Mouse (Mus musculus) liver, embryonic 13.5 days (tissue): ENCODE measurements around the gene Adam23. TPM values are rescaled to one million over a fixed set of nuclear protein-coding genes. Genes with fewer than 3 reads are reported as not detected.

Experiments used
- ATAC-seq: fragments of 200-750 bp; cut with Nextera tagmentation; 2 replicates; pipeline ENCODE4 v1.8.0; 2017; ENCODE audit warnings: low read depth, mild to moderate bottlenecking, moderate number of reproducible peaks, moderate library complexity
- DNase-seq: peaks from one replicate; pipeline ENCODE4 v3.0.0; 2022
- H3K27ac ChIP-seq: fragments of 300-500 bp; sonication (generic); 2 replicates; pipeline ENCODE4 v1.5.1; 2015; ENCODE audit warnings: moderate library complexity, mild to moderate bottlenecking, inconsistent platforms
- H3K27me3 ChIP-seq: fragments of 300-500 bp; sonication (generic); 2 replicates; pipeline ENCODE4 v1.6.1; 2015; ENCODE audit warnings: mild to moderate bottlenecking, inconsistent platforms
- H3K36me3 ChIP-seq: fragments of 300-500 bp; sonication (generic); 2 replicates; pipeline ENCODE4 v1.6.1; 2015; ENCODE audit warnings: mild to moderate bottlenecking, inconsistent platforms
- H3K4me1 ChIP-seq: fragments of 300-500 bp; sonication (generic); replicated peaks from 2 replicates; pipeline ENCODE4 v1.6.1; 2015; ENCODE audit warnings: inconsistent platforms
- H3K4me2 ChIP-seq: fragments of 300-500 bp; sonication (generic); 2 replicates; pipeline ENCODE4 v1.6.1; 2015; ENCODE audit warnings: inconsistent platforms, mild to moderate bottlenecking, moderate library complexity
- H3K4me3 ChIP-seq: fragments of 300-500 bp; sonication (generic); replicated peaks from 2 replicates; pipeline ENCODE4 v1.5.1; 2015; ENCODE audit warnings: mild to moderate bottlenecking, inconsistent platforms
- H3K9ac ChIP-seq: fragments of 300-500 bp; sonication (generic); 2 replicates; pipeline ENCODE4 v1.6.1; 2015; ENCODE audit warnings: mild to moderate bottlenecking, inconsistent platforms
- H3K9me3 ChIP-seq: fragments of 300-500 bp; sonication (generic); replicated peaks from 2 replicates; pipeline ENCODE4 v1.6.1; 2016; ENCODE audit warnings: inconsistent platforms
- WGBS: fragments of 180-500 bp; shearing (Covaris S2); methylation state at CpG from one replicate; pipeline ENCODE4 v1.1.7; 2015; ENCODE audit not compliant: insufficient replicate concordance; 5-methylcytosine and 5-hydroxymethylcytosine counted together
- polyA plus RNA-seq: library from polyadenylated mRNA; unstranded; fragments of >200 nt; fragmentation: Nextera tagmentation; extraction: Ambion mirVana; gene quantifications from 2 replicates; pipeline ENCODE4 v1.2.1, GENCODE M21; 2015

The Adam23 gene
- polyA plus RNA-seq, 1 experiment from 2014 or later = 0.12 TPM

DNA sequence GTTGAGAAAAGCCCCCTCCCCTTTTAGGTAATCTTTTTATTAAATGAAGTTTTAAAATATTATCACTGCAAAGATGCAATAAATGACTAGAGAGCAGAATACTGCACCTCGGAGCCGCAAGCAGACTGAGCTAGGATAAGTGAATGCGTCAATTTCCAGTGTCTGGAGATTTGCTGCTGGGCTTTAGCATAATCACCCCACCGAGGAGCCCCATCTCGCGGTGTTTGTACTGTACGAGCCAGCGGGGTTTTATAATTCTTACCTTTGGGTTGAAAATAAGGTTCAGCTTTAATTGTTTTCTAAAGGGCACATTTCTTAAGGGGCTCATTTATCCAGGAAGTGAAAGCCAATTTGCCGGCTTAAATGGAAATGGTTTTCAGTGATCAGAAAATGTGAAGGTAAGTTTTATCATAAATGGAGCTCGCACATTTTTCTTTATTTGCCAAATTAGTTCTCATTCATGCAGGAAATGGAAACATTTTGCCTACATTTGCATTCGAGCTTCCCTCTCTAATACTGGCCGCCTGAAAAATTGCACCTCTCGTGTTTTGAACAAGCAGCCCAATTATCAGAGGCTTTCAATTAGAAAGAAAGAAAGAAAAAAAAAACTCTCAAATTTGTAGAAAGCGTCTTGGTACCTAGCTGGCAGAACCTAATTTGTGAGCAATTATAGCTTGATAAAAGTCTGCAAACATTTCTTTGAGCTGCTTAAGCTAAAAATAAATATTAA is 94.4 kb downstream of the Adam23 start:
- Histone ChIP-seq H3K36me3 (no peaks in the 10 kb centered on the region), H3K9ac (no peak overlapping the region), H3K4me3 (no peak overlapping the region), H3K4me2 (no peak overlapping the region), H3K27me3 (no peaks in the 10 kb centered on the region), H3K4me1 (no peaks in the 10 kb centered on the region), H3K9me3 (no peaks in the 10 kb centered on the region), H3K27ac (no peak overlapping the region)
- DNase-seq (no peak), ATAC-seq (no peak)
- 68% methylated on average over 14 of the region's 14 CpGs for WGBS

DNA sequence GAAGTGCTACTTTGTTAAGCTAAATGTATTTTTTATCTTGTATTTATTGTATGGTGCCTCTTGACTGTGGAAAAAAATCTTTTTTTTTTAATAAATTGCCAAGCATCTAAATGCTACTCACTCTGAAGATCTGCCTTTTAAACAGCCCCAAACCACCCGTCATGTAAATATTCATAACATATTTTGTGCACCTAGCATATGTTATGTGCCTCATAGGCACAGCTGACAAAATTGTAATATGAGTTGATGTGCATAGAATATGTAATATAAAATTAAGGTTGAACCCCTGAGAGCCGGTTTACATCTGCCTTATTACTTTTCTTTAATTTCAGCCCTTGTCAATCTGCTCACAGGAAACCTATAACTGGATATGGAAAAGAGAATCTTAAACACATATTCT is 98.4 kb downstream of the Adam23 start:
- Histone ChIP-seq H3K36me3 (no peaks in the 10 kb centered on the region), H3K9ac (no peak overlapping the region), H3K27ac (no peak overlapping the region), H3K4me3 (no peak overlapping the region), H3K9me3 (no peaks in the 10 kb centered on the region), H3K27me3 (no peaks in the 10 kb centered on the region), H3K4me1 (no peaks in the 10 kb centered on the region), H3K4me2 (no peak overlapping the region)
- no peak for DNase-seq
- no peak for ATAC-seq
- 59% methylated on average over 2 of the region's 2 CpGs for WGBS

DNA sequence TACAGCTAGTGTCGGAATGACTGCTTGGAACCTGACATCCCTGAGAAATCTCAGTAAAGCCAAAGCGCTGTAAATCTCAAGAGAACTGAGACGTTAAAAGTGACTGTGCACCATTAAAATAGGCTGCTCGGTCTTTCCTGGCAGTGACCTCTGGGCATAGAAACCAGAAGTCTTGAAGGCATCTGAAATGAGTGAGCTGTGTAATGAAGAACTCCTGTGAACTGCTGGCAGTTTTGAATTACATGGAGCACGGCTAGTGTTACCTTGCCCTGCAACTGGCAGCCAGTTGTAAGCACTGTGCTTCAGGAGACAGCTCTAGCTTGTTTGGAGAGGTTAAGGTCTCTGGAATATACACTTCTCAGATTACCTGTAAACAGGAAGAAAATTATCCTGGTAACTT is 107.3 kb downstream of the Adam23 start:
- no peak overlapping the region for H3K4me3 ChIP-seq
- no peaks in the 10 kb centered on the region for H3K4me1 ChIP-seq
- no peak overlapping the region for H3K9ac ChIP-seq
- no peak overlapping the region for H3K27ac ChIP-seq
- ATAC-seq (no peak), DNase-seq (no peak)
- no peaks in the 10 kb centered on the region for H3K9me3 ChIP-seq
- H3K27me3 ChIP-seq = no peaks in the 10 kb centered on the region
- H3K4me2 ChIP-seq = no peak overlapping the region
- 62% methylated on average over 5 of the region's 5 CpGs for WGBS
- H3K36me3 ChIP-seq = no peaks in the 10 kb centered on the region

GRCm38 (mm10) chr1:63561772-63562520 is 116.3 kb downstream of the Adam23 start:
- DNase-seq (no peak), ATAC-seq (no peak)
- no peak overlapping the region for H3K27ac ChIP-seq
- no peak overlapping the region for H3K4me2 ChIP-seq
- H3K9me3 ChIP-seq = no peaks in the 10 kb centered on the region
- no peaks in the 10 kb centered on the region for H3K36me3 ChIP-seq
- no peak overlapping the region for H3K9ac ChIP-seq
- H3K4me1 ChIP-seq = no peaks in the 10 kb centered on the region
- no peaks in the 10 kb centered on the region for H3K27me3 ChIP-seq
- H3K4me3 ChIP-seq = no peak overlapping the region
- WGBS = 71% methylated on average over 4 of the region's 4 CpGs

DNA sequence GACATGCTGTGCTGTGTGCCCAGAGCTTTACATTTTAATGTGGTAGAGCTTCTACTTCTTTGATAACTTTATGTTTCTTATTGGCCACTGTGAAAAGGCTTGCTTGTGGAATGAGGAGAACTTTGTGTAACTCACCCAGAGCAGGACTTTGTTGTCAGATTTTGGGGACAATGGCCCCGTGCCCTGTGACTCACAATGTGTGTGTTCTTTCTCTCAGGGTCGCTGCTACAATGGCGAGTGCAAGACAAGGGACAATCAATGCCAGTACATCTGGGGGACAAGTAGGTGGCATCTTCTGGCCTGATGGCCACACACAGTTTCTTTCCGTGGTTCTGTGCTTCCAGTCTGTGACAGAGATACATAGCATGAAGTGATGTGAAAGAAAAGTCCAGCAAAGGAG is 118.2 kb downstream of the Adam23 start:
- ATAC-seq = no peak
- WGBS = 51% methylated on average over 4 of the region's 4 CpGs
- no peak overlapping the region for H3K9ac ChIP-seq

DNA sequence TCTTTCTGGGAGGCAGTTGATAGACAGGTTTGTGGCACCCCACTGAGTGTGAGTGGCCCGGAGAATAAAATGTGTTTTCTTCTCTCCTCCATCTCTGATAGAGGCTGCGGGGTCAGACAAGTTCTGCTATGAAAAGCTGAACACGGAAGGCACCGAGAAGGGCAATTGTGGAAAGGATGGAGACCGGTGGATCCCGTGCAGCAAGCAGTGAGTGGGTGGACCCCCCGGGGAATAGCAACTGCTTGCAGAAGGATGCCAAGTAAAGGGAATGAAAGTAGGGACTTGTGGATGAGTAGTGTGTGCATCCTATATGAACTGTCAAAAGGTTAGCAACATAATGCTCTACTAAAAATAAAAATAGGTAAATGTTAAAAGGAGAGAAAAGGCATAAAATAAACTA is 120.8 kb downstream of the Adam23 start:
- no peaks in the 10 kb centered on the region for H3K27me3 ChIP-seq
- H3K9ac ChIP-seq = no peak overlapping the region
- WGBS = 39% methylated on average over 7 of the region's 7 CpGs
- no peak for ATAC-seq
- H3K4me3 ChIP-seq = no peak overlapping the region
- H3K4me2 ChIP-seq = no peak overlapping the region
- no peaks in the 10 kb centered on the region for H3K9me3 ChIP-seq
- no peaks in the 10 kb centered on the region for H3K4me1 ChIP-seq
- H3K36me3 ChIP-seq = no peaks in the 10 kb centered on the region
- no peak overlapping the region for H3K27ac ChIP-seq
- DNase-seq = no peak

More for the DNA sequence above, 118.2 kb downstream of the Adam23 start:
- Histone ChIP-seq H3K9me3 (no peaks in the 10 kb centered on the region), H3K36me3 (no peaks in the 10 kb centered on the region), H3K4me3 (no peak overlapping the region), H3K4me2 (no peak overlapping the region), H3K27ac (no peak overlapping the region), H3K27me3 (no peaks in the 10 kb centered on the region), H3K4me1 (no peaks in the 10 kb centered on the region)
- DNase-seq = no peak

DNA sequence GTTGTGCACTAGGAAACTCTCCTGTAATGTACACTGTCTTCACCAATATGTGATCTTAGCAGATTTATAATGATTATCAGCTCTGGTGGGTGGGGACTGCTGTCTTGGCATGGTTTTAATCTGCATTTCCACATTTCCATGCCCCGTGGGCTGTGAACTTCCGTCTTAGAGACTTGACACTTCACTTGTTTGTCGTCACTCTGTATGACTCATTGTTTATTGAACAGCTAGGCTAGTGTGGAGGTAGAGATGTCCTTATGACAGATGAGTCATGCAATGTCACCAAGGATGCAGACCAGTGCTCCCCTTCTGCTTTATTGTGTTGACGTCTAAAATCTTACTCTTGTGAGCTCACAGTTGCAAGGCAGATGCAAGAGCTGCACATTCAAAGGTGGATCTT is 121.3 kb downstream of the Adam23 start:
- no peak overlapping the region for H3K4me2 ChIP-seq
- no peaks in the 10 kb centered on the region for H3K9me3 ChIP-seq
- ATAC-seq (no peak), DNase-seq (no peak)
- no peaks in the 10 kb centered on the region for H3K27me3 ChIP-seq
- no peak overlapping the region for H3K9ac ChIP-seq
- 36% methylated on average over 4 of the region's 4 CpGs for WGBS
- H3K36me3 ChIP-seq = no peaks in the 10 kb centered on the region
- no peak overlapping the region for H3K27ac ChIP-seq
- H3K4me1 ChIP-seq = no peaks in the 10 kb centered on the region
- no peak overlapping the region for H3K4me3 ChIP-seq

- no peaks in the 10 kb centered on the region for H3K36me3 ChIP-seq
- H3K4me1 ChIP-seq = no peaks in the 10 kb centered on the region
- no peak overlapping the region for H3K4me3 ChIP-seq
- H3K27ac ChIP-seq = no peak overlapping the region
- 66% methylated on average over 7 of the region's 7 CpGs for WGBS
- H3K27me3 ChIP-seq = no peaks in the 10 kb centered on the region
- H3K9me3 ChIP-seq = no peaks in the 10 kb centered on the region
- DNase-seq (no peak), ATAC-seq (no peak)
- no peak overlapping the region for H3K4me2 ChIP-seq
- H3K9ac ChIP-seq = no peak overlapping the region
Measured at GRCm38 (mm10) chr1:63572229-63572628, 126.5 kb downstream of the Adam23 start.

DNA sequence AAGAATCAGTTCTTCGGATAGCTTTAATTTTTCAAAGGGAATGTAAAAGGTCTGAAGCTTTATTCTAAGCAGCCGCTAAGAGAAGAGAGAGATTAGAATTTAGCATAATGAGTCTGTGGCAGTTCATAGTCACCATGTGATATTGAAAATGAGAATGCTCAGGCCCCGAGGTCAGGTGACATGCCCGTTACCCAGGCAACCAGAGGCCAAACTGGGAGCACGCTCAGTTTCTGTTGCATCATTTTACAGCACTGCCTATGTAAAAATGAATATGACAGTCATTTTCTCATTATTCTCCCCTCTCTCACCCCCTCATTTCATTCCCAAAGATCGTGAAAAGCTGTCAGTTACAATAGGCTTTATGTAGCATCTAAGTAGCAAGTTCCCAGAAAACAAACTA is 127.7 kb downstream of the Adam23 start:
- Histone ChIP-seq H3K4me1 (no peaks in the 10 kb centered on the region), H3K36me3 (no peaks in the 10 kb centered on the region), H3K4me3 (no peak overlapping the region), H3K27ac (no peak overlapping the region), H3K9ac (no peak overlapping the region), H3K4me2 (no peak overlapping the region), H3K9me3 (no peaks in the 10 kb centered on the region), H3K27me3 (no peaks in the 10 kb centered on the region)
- DNase-seq = no peak
- WGBS = 65% methylated on average over 6 of the region's 6 CpGs
- no peak for ATAC-seq

DNA sequence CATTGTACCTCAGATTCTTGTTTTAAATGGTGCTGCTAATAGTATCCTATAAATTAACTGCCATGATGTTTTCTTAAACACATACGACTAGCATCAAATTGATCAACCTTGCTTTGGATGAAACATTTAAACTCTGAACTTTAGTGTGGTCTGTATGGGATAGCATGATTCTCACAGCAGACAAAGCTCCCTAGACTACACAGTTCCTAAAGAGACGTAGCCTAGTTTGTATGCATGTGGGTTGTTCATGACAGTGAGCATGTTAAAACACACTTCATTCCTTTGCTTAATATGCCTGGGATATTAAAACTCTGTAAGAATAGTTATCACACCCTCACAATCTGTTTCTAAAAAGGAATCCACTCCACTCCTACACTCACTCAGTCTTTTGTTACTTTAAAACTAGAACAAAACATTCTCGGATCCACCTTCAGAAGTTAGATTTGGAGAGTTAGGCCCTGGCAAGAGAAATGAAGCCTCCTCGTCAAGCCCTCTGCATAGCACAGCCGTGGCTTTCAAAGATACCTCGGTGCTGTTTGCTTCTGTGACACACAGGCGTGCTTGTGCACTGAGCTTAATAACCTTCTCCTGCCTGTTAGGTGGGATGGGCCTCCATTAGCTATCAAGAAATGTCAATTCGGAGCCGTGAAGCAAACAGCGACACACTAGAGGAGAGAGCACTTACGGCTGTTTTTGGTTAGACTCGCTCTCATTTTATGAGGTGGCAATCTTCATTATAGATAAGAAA is 128.3 kb downstream of the Adam23 start:
- ATAC-seq (no peak), DNase-seq (no peak)
- Histone ChIP-seq H3K27me3 (no peaks in the 10 kb centered on the region), H3K27ac (no peak overlapping the region), H3K9me3 (no peaks in the 10 kb centered on the region), H3K4me2 (no peak overlapping the region), H3K36me3 (no peaks in the 10 kb centered on the region), H3K4me1 (no peaks in the 10 kb centered on the region), H3K9ac (no peak overlapping the region), H3K4me3 (no peak overlapping the region)
- WGBS = 66% methylated on average over 12 of the region's 12 CpGs

- Histone ChIP-seq H3K4me1 (no peaks in the 10 kb centered on the region), H3K4me3 (no peak overlapping the region), H3K4me2 (no peak overlapping the region), H3K9ac (no peak overlapping the region), H3K27me3 (no peaks in the 10 kb centered on the region), H3K9me3 (no peaks in the 10 kb centered on the region), H3K27ac (no peak overlapping the region), H3K36me3 (no peaks in the 10 kb centered on the region)
- DNase-seq (no peak), ATAC-seq (no peak)
- 61% methylated on average over 5 of the region's 5 CpGs for WGBS
Measured at GRCm38 (mm10) chr1:63576803-63577202, 131.1 kb downstream of the Adam23 start.
